Mouse (Mus musculus): ENCODE data around the gene Noc2l. TPM values are rescaled to one million over a fixed set of nuclear protein-coding genes. Genes with fewer than 3 reads are reported as not detected.

Noc2l gene
- polyA plus RNA-seq, 1 experiment = 61.3 TPM

DNA sequence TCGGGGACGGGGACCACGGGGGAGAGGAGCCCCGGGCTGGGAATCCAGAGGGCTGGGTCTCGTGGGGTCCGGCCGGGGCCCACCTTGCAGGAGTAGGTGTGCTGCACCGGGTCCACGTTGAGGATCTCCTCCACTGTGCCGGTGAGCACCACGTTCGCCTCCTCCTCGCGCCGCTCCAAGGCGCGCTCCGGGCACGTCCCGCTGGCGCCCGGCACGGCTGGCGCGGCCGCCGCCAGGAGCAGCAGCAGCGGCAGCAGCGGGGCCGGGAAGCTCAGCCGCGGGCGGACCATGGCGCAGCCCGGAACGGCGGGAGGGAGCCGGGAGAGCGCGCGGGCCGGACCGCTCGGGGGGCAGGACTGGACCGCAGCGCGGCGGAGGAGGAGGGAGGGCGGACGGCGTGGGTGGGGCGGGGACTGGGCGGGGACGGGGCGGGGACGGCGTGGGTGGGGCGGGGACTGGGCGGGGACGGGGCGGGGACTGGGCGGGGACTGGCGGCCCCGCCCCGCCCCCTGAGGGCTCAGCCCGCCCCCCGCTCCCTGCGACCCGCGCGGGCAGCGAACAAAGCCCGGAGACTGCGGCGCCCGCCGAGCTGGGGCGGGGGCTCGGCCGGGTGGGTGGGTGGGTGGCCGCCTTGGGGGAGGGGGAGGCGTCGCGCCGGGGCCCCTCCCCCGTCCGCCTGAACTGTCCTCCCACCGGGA lies 38.5 kb upstream of the Noc2l start, which contains the start of gene Agrn:
Agrn (minus strand) TSS at position 358 of the 698 bp plus-strand sequence.
- H3K79me2 ChIP-seq (ENCODE audit: control insufficient read depth, insufficient read depth) = no peaks in the 10 kb centered on the region
- H3K4me2 ChIP-seq (ENCODE audit: low read depth) = peak within 1 kb of the TSS; percentile 93
- H3K27me3 ChIP-seq (ENCODE audit: control insufficient read depth, insufficient read depth, insufficient read length) = no peaks in the 10 kb centered on the region
- TF ChIP-seq MYOD1 (IDR thresholded peaks at IDR 0.05; ENCODE audit: control insufficient read depth in 1 of 3, insufficient read length in 2 of 3, low read depth in 2 of 3) = no peak
- peak; percentile 73 for TF ChIP-seq POLR2A (IDR thresholded peaks at IDR 0.05; ENCODE audit: insufficient read length, low read depth)
- H3K4me3 ChIP-seq = peak within 1 kb of the TSS; percentile 25
- H3ac ChIP-seq (ENCODE audit: control insufficient read depth, insufficient read length) = peak within 1 kb of the TSS; percentile 41
- no peaks in the 10 kb centered on the region for H3K36me3 ChIP-seq (ENCODE audit: control insufficient read depth, insufficient read depth)

- Histone ChIP-seq H3K79me2 (ENCODE audit: control insufficient read depth, insufficient read depth) (no peaks in the 10 kb centered on the region), H3ac (ENCODE audit: control insufficient read depth, insufficient read length) (peak overlapping the region; percentile 41), H3K27me3 (ENCODE audit: control insufficient read depth, insufficient read depth, insufficient read length) (no peaks in the 10 kb centered on the region), H3K4me2 (ENCODE audit: low read depth) (peak overlapping the region; percentile 60), H3K36me3 (ENCODE audit: control insufficient read depth, insufficient read depth) (no peaks in the 10 kb centered on the region), H3K4me3 (peak overlapping the region; percentile 25)
- TF ChIP-seq MYOD1 (IDR thresholded peaks at IDR 0.05; ENCODE audit: control insufficient read depth in 1 of 3, insufficient read length in 2 of 3, low read depth in 2 of 3) = peak in 1 of 3 experiments; percentile 47
- peak; percentile 67 for TF ChIP-seq POLR2AphosphoS2 (IDR thresholded peaks at IDR 0.05; ENCODE audit: insufficient read length, low read depth)
- TF ChIP-seq USF1 (IDR thresholded peaks at IDR 0.05; ENCODE audit: low read depth) = no peak
- TF ChIP-seq SRF (IDR thresholded peaks at IDR 0.05; ENCODE audit: control insufficient read depth, insufficient read length, low read depth) = no peak
- no peak for TF ChIP-seq E2F4 (IDR thresholded peaks at IDR 0.05; ENCODE audit: insufficient read depth)
- no peak for TF ChIP-seq TCF12 (IDR thresholded peaks at IDR 0.05; ENCODE audit: insufficient read depth, poor library complexity, severe bottlenecking)
- no peak for TF ChIP-seq CEBPB (IDR thresholded peaks at IDR 0.05; ENCODE audit: insufficient read depth, poor library complexity, severe bottlenecking)
- TF ChIP-seq MYOG (IDR thresholded peaks at IDR 0.05; ENCODE audit: control insufficient read depth in 1 of 3, insufficient read depth in 1 of 3, insufficient read length in 2 of 3, low read depth in 2 of 3) = peak in 1 of 3 experiments; percentile 39
- peak; percentile 78 for TF ChIP-seq POLR2A (IDR thresholded peaks at IDR 0.05; ENCODE audit: insufficient read length, low read depth)
- TF ChIP-seq TCF3 (IDR thresholded peaks at IDR 0.05; ENCODE audit: insufficient read length, low read depth) = no peak
- TF ChIP-seq REST (IDR thresholded peaks at IDR 0.05; ENCODE audit: insufficient read depth, insufficient read length) = no peak
- TF ChIP-seq MAX (IDR thresholded peaks at IDR 0.05; ENCODE audit: low read depth) = no peak
Observed at GRCm38 (mm10) chr4:156197829-156198205, 38.0 kb upstream of the Noc2l start.

- TF ChIP-seq REST (IDR thresholded peaks at IDR 0.05; ENCODE audit: insufficient read depth, insufficient read length) (no peak), TCF3 (IDR thresholded peaks at IDR 0.05; ENCODE audit: insufficient read length, low read depth) (no peak), USF1 (IDR thresholded peaks at IDR 0.05; ENCODE audit: low read depth) (no peak), POLR2A (IDR thresholded peaks at IDR 0.05; ENCODE audit: insufficient read length, low read depth) (peak; percentile 33)
- peak within 1 kb of the TSS; percentile 71 for H3K4me2 ChIP-seq (ENCODE audit: low read depth)
- H3K4me3 ChIP-seq = peak within 1 kb of the TSS; percentile 14
- H3K79me2 ChIP-seq (ENCODE audit: control insufficient read depth, insufficient read depth) = no peaks in the 10 kb centered on the region
- no peak within 1 kb of the TSS for H3ac ChIP-seq (ENCODE audit: control insufficient read depth, insufficient read length)
- H3K27me3 ChIP-seq (ENCODE audit: control insufficient read depth, insufficient read depth, insufficient read length) = no peaks in the 10 kb centered on the region
- no peaks in the 10 kb centered on the region for H3K36me3 ChIP-seq (ENCODE audit: control insufficient read depth, insufficient read depth)
Observed at GRCm38 (mm10) chr4:156200623-156201475, 35.0 kb upstream of the Noc2l start, which contains the start of gene Isg15. TSS of gene Isg15 (minus strand) at chr4:156200818.

- Histone ChIP-seq H3K4me3 (peak overlapping the region; percentile 33), H3K36me3 (ENCODE audit: control insufficient read depth, insufficient read depth) (no peaks in the 10 kb centered on the region), H3K79me2 (ENCODE audit: control insufficient read depth, insufficient read depth) (no peaks in the 10 kb centered on the region), H3K27me3 (ENCODE audit: control insufficient read depth, insufficient read depth, insufficient read length) (no peaks in the 10 kb centered on the region), H3K4me2 (ENCODE audit: low read depth) (peak overlapping the region; percentile 87), H3ac (ENCODE audit: control insufficient read depth, insufficient read length) (no peak overlapping the region)
- TF ChIP-seq MYOG (IDR thresholded peaks at IDR 0.05; ENCODE audit: control insufficient read depth in 1 of 3, insufficient read depth in 1 of 3, insufficient read length in 2 of 3, low read depth in 2 of 3) (no peak), SRF (IDR thresholded peaks at IDR 0.05; ENCODE audit: control insufficient read depth, insufficient read length, low read depth) (no peak), REST (IDR thresholded peaks at IDR 0.05; ENCODE audit: insufficient read depth, insufficient read length) (no peak)
Observed at GRCm38 (mm10) chr4:156202462-156202893, 33.3 kb upstream of the Noc2l start.

DNA sequence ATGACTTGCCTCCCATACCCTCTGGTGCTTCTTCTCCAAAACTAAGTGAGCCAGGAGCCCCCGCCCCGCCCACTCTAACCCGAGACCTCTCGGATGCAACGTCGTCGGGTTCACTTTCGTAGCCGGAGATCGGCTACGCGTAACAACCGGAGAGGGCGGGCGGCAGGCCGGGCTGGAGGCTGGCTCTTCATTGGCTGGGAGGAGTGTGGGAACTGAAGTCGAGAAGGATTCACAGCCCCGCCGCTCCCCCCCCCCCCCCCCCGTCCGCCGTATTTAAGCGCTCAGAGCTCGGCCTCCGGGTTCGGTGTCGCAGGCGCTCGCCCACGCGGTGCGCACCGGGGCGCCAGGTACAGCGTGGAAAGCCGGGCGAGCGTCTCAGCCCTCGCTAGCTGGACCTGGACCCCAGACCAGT lies 32.8 kb upstream of the Noc2l start, which contains the start of gene AW011738:
AW011738 (plus strand) TSS at position 304 of the 412 bp plus-strand sequence.
- Histone ChIP-seq H3K36me3 (ENCODE audit: control insufficient read depth, insufficient read depth) (no peaks in the 10 kb centered on the region), H3ac (ENCODE audit: control insufficient read depth, insufficient read length) (peak within 1 kb of the TSS; percentile 11), H3K27me3 (ENCODE audit: control insufficient read depth, insufficient read depth, insufficient read length) (no peaks in the 10 kb centered on the region), H3K79me2 (ENCODE audit: control insufficient read depth, insufficient read depth) (no peaks in the 10 kb centered on the region), H3K4me3 (peak within 1 kb of the TSS; percentile 33), H3K4me2 (ENCODE audit: low read depth) (peak within 1 kb of the TSS; percentile 87)
- TF ChIP-seq TCF12 (IDR thresholded peaks at IDR 0.05; ENCODE audit: insufficient read depth, poor library complexity, severe bottlenecking) (no peak), POLR2A (IDR thresholded peaks at IDR 0.05; ENCODE audit: insufficient read length, low read depth) (no peak), REST (IDR thresholded peaks at IDR 0.05; ENCODE audit: insufficient read depth, insufficient read length) (no peak), E2F4 (IDR thresholded peaks at IDR 0.05; ENCODE audit: insufficient read depth) (no peak), MYOG (IDR thresholded peaks at IDR 0.05; ENCODE audit: control insufficient read depth in 1 of 3, insufficient read depth in 1 of 3, insufficient read length in 2 of 3, low read depth in 2 of 3) (no peak), MYOD1 (IDR thresholded peaks at IDR 0.05; ENCODE audit: control insufficient read depth in 1 of 3, insufficient read length in 2 of 3, low read depth in 2 of 3) (no peak), USF1 (IDR thresholded peaks at IDR 0.05; ENCODE audit: low read depth) (no peak), TCF3 (IDR thresholded peaks at IDR 0.05; ENCODE audit: insufficient read length, low read depth) (no peak), CEBPB (IDR thresholded peaks at IDR 0.05; ENCODE audit: insufficient read depth, poor library complexity, severe bottlenecking) (no peak), POLR2AphosphoS2 (IDR thresholded peaks at IDR 0.05; ENCODE audit: insufficient read length, low read depth) (no peak), SRF (IDR thresholded peaks at IDR 0.05; ENCODE audit: control insufficient read depth, insufficient read length, low read depth) (no peak), MAX (IDR thresholded peaks at IDR 0.05; ENCODE audit: low read depth) (no peak)
